Mouse (Mus musculus): Measurements from ENCODE around the gene Ppp1r16b.

Gene Ppp1r16b

DNA sequence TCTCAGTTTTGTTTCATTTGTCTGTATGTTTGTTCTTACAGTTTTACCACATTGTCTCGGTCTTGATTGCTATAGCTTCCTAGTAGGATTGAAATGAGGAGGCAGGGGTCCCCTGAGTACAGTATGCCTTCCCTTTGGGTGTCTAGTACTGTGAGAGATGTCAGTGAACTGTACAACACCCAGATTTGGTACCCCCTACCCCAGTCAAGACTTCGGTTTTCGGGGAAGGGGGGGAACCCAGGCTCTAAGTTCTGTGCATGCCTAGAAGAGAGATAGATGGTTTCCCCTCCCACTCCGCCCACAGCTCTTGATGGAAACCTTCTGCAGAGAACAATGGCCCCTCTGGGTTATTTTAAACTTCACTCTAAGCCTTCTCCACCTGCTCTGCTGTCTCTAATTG, at the start of gene Ppp1r16b:
Ppp1r16b (plus strand) TSS at position 301 of the 400 bp plus-strand sequence.
- no peak for DNase-seq

DNA sequence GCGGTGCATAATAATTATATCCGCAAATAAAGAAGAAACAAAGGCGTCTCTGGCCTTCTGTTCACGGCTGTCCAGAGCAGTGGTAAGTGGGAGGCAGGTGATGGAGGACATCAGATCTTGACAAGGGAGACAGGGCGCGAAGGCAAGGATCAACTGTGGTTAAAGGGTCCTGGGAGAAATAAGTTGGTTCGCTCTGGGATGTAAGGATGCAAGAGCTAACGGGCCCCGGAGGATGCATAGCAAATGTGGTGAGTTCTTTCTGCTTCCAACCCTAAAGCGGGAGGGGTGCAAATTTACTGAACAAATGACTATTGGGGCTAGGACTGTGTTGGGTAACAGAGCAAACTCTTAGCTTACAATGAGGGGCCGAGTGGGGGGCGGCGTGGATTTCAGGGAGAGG, 49.5 kb upstream of the Ppp1r16b start:
- DNase-seq, result no peak

DNA sequence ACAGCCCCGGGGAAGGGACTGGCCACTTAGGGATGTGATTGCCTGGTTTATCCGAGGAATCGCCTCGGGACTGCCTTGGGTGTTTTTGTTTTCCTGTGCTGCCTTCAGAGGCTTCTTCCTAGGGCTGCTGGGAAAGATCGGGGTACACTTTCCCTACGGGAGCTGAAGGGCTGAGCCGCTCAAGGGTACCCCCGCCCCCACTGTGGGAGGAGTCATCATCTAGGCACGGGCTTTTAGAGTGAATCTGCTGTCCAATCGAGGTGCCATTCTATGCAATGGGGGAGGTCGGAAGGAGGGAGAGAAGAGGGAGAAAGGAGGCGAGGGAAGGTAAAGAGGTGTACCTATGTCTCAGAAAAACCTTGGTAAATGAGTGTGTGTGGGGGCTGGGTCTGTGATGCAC, 48.9 kb upstream of the Ppp1r16b start:
- no peak for DNase-seq

DNA sequence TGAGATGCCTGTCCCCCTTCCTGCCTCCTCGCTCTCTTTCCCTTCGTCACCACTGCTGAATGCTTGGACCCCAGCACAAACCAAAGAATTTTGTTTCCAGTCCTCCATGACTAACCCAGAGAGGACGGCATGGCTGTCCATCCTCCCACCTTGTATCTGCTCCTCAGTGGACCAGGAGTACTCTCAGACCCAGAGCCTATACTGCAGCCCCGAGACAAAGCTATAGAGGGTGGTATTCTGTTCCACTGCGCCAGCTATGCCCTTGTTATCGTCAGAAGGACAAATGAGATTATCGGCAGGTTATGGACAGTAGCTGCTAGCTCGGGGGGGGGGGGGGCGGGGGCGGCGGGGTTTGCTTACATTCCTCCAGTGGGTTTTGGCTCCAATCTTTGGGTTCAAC, 48.4 kb upstream of the Ppp1r16b start:
- DNase-seq, result no peak

DNA sequence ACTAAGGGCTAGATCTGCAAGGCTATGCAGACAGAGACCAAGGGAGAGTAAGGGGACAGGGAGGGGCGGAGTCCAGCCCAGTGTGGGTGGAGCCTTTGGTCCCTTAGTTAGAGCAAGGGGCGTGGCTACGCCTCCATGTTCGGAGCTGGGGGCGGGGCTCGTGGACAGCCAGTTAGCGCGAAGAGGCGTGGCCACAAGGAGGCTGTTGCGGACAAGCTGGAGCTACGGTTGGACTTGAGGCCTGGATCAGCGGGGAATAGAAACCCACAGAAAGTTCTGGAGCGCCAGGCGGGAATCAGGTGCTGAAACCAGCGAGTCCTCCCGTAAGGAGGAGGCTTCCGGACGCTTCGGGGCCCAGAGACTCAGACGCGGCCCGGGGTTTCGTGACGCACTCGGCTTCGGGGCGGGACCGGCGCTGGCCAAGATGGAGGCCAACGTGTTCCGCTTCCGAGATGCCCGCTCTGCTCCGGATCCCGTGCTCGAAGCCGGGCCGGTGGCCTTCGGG, 40.4 kb upstream of the Ppp1r16b start, which contains the start of gene Actr5:
Actr5 (plus strand) TSS at position 171 of the 505 bp plus-strand sequence.
- peak; percentile 93 to 94 for DNase-seq

DNA sequence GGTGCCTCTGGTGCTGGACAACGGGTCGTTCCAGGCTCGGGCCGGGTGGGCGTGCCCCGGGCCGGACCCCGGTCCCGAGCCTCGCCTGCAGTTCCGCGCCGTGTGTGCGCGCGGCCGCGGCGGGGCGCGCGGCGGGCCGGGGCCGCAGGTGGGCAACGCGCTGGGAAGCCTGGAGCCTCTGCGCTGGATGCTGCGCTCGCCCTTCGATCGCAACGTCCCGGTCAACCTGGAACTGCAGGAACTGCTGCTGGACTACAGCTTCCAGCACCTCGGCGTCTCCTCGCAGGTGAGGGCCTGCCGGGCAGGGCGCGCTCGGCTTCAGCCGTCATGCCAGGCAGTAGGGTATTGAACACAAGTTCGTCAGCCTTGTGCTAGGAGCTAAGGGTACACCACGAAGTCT, 40.0 kb upstream of the Ppp1r16b start:
- DNase-seq, result peak; percentile 54 to 58

- no peak for DNase-seq
Observed at GRCm38 (mm10) chr2:158625697-158626096, 39.5 kb upstream of the Ppp1r16b start.

DNA sequence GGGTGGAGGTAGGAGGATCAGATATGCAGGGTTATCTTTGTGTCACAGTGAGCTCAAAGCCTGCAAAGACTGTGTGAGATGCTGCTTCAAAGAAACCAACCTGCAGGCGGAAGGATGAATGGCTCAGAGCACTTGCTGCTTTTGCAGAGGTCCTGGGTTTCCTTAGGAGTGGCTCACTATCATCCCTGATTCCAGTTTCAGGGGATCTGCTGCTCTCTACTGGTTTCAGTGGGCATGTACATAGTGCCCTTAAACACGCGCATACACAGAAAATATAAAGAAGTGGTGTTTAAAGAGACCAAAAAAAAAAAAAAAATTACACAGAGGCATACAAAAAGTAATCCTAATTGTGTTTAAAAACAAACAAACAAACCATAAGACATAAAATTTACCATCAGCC, 36.3 kb upstream of the Ppp1r16b start:
- no peak for DNase-seq

- peak in 1 of 2 experiments; percentile 63 for DNase-seq
Observed at GRCm38 (mm10) chr2:158629414-158629813, 35.8 kb upstream of the Ppp1r16b start.

DNA sequence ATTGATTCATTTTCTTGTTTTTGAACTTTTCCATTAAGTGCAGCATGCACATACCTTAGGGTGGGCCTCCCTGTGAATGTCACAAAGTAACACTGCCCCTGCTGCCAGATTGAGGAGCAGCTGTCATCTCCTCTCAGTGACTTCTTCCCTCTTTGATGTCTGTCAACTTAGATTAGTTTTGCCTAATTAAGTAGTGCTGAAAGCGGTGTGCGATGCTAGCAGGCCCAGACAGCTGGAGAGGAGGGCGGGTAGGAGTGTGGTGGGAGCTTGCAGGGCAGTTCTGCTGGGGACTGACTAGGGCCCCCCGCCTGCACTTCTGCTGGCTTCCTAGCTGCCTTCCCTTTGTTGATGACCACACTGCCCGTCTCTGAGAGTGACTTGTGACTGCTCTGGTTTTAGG, 33.3 kb upstream of the Ppp1r16b start:
- DNase-seq, result no peak

GRCm38 (mm10) chr2:158641869-158642268, 23.3 kb upstream of the Ppp1r16b start:
- DNase-seq, result peak; percentile 82 to 86

GRCm38 (mm10) chr2:158642587-158642986, 22.6 kb upstream of the Ppp1r16b start:
- DNase-seq, result no peak

GRCm38 (mm10) chr2:158643791-158644190, 21.4 kb upstream of the Ppp1r16b start:
- DNase-seq, result no peak

- DNase-seq, result no peak
Observed at GRCm38 (mm10) chr2:158651159-158651908, 13.9 kb upstream of the Ppp1r16b start.

GRCm38 (mm10) chr2:158652985-158653384, 12.2 kb upstream of the Ppp1r16b start:
- DNase-seq, result peak; percentile 82 to 86

DNA sequence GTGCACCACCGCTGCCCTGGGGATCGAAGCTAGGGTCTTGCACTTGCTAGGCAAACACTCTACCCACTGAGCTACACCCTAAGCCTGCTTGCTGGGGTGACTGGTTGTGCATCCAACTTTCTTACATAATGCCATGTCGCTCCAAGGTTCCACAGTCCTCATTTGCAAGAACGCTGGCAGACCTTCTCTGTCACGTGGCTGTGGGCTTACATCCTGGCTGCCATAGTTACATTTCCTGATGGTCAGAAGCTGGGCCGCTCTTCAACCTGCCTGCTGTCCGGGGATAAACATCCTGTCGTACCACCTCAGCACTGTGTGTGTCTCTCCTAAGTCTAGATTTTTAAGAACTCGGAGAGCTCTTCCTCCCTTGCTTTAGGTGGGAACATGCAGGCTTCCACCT, 10.5 kb upstream of the Ppp1r16b start:
- DNase-seq, result no peak

DNA sequence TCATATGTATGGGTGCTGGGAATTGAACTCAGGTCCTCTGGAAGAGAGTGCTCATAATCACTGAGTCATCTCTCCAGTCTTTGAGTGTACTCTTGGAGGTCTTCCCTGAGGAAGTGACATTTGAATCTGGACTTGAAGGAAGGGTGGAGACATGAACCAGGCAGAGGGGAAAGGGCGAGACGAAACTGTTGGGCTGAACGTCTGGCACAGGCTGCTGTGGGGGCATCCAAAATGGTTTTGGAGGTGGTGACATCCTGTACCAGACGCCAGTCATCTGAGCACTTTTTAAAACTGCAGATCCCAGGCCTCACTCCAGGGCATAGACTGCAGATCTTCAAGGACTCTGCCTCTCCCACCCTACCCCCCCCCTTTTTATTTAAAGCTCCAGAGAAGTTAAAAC, 9.4 kb upstream of the Ppp1r16b start:
- no peak for DNase-seq

GRCm38 (mm10) chr2:158658822-158659221, 6.4 kb upstream of the Ppp1r16b start:
- DNase-seq, result no peak

GRCm38 (mm10) chr2:158659346-158659745, 5.9 kb upstream of the Ppp1r16b start:
- DNase-seq, result no peak

DNA sequence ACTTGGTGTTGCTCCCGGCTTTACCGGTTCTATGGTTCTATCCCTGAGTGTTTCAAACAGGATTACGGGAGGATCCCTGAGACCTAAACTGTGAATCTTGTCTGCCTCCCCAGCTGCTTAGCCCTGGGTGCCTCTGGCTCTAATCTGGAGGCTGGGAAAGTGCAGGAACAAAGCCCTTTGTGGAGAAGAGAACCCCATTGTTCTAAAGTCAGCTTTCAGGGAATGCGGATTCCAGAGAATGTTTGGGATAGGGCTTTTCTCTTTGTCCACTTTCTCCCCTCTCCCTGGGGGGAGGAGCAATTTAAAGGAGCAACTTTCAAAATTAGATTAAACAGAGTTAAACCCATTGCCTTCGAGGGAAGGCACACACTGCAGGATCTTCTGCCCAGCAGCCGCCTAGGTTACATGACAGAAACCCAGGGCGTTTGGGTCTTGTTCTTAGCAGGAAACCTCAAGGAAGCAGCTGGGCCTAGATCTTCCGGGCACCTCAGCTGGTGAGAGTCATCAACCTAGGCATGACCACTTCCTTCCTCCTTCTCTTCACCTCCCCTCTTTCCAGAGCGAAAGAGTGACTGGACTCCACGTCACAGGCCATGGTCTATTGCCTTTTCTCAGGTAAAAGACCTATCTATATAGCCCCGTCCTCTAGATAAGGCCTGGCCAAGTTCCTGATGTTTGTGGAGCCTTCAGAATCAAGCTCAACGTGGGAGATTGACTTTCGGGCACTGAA, 1.0 kb downstream of the Ppp1r16b start:
- DNase-seq, result no peak

GRCm38 (mm10) chr2:158667022-158667670, 1.9 kb downstream of the Ppp1r16b start:
- DNase-seq, result peak; percentile 32 to 37

DNA sequence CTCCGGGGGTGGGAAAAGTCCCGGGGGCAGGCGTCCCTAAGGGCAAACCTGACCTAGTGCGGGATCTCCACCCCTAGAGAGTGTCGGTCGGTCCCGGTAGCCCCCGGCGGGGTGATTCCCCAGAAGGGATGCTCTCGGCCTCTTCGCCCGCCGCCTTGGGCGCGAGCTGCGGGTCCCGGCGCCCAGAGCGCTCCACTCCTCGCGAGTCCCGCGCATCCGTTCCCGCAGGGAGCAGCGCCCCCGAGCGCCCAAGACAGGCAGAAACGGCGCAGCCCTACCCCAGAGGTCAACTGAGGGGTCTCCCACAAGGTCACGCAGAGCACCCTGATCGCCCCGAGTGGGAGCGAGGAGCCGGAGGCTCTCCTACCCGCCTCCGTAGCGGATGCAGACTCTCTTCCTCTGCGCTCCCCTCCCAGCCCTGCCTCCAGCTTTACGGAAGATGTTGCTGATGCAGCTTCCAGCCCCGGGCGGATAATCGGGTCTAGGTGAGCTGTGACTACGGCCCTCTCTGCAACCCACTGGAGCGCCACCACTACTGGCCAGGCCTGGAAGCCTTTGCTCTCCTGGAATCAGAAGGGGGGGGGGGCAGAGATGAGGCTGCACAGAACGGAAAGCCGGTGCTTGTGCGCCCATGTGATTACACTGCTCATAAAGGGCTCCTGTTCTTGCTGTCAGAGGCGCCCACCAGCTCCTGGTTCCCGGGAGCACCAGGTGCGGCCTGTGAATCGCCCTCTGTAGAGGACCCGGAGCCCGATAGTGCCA, 2.7 kb downstream of the Ppp1r16b start:
- peak; percentile 26 to 41 for DNase-seq

All from cerebellum, postnatal 14 days (tissue).